Mouse (Mus musculus): ENCODE measurements around the gene Cd3eap.

DNA sequence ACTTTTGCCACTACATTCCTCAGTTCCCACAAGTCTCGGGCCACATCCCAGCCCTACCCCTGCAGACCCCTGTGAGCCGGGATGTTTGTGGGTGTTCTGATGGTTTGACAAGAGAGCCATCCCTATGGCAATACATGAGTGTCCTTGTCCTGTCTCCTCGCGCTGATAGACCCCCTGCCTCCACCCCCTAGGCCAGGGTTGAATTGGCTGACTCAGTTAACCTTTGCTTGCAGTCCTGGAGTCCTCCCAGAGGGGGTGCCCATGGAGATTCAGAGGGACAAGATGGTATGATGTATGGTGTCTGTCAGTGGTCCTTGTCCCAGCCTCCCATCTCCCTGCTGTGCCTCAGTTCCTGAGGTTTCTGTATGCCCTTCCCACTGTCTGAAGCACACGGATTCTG lies 45.2 kb downstream of the Cd3eap start:
- TF ChIP-seq CTCF (IDR thresholded peaks at IDR 0.05; ENCODE audit: low read depth, low read length) (no peak), POLR2A (IDR thresholded peaks at IDR 0.05; ENCODE audit: insufficient read depth, low read length) (no peak)

Data from ES-Bruce4 (cell line).